8 mouse cellular contexts compared by ENCODE assay signal in the genomic region with DNA sequence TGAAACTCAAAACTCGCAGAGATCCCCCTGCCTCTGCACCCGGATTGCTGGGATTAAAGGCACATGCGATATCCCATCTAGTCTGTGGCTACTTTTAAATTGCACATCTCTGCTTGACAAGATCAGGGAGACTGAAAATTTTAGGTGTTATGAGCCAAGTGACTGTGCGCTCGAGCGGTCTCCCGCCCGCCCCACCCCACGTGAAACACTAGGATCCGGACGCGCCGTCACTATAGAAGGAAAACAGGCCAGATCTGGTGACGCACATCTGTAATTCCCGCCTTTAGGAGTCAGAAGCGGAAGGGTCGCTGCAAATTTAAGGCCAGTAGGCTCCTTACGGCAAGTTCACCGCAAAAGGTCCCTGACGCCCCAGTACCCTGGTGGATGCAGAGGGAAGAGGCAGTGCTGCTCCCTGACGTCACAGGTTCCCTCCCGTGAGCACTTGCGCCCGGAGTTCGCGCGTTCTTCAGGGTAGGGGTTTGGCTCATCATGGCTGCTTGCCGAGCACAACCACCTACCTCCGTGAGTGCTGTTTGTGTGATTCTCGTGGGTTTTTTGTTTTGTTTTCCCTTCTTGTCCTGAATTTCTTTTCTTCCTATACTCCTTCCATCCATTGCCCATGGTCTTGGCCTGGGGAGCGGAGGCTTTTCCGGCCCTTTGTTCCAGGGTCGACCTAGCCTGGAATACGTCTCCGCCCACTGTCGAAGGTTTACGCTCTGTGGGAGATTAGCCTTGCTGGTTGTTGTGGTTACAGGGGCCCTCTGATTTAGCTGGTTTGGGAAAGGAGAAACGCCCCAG. TPM values are rescaled to one million over a fixed set of nuclear protein-coding genes. Genes with fewer than 3 reads are reported as not detected.
A peak's percentile ranks its signal among the peaks of the same experiment; 100 is the strongest.
DNase-seq lines count a peak whose midpoint lies in the region; ATAC-seq and TF ChIP-seq lines count a peak whose summit lies in the region.

A gene (plus strand): TSS at position 268 of the 798 bp plus-strand sequence.

- DNase-seq in brain, embryonic 14.5 days (ENCODE audit: low read depth): peak; percentile 98
- DNase-seq in kidney, postnatal 10 days: peak; percentile 94
- peak; percentile 86 to 89 for DNase-seq in natural killer cell, adult 2 months (ENCODE audit: low spot score in 2 of 2)

- ATAC-seq in heart, embryonic 12.5 days (ENCODE audit: insufficient number of reproducible peaks, low FRiP score): peak; percentile 94
- ATAC-seq in liver, embryonic 12.5 days: peak; percentile 92
- peak; percentile 92 for ATAC-seq in stomach, embryonic 15.5 days (ENCODE audit: insufficient read depth, low FRiP score, low read depth)

- peak within 1 kb of the TSS; percentile 80 for H3K9ac ChIP-seq in heart, embryonic 12.5 days
- H3K9ac ChIP-seq in liver, embryonic 12.5 days: peak within 1 kb of the TSS; percentile 77
- peak within 1 kb of the TSS; percentile 56 for H3K9ac ChIP-seq in stomach, embryonic 15.5 days

- H3K27me3 ChIP-seq in C2C12 (ENCODE audit: control insufficient read depth, insufficient read depth, insufficient read length): no peaks in the 10 kb centered on the region
- no peaks in the 10 kb centered on the region for H3K27me3 ChIP-seq in erythroblast, embryonic 14.5 days (ENCODE audit: control insufficient read depth)
- H3K27me3 ChIP-seq in heart, embryonic 12.5 days (replicated peaks): no peaks in the 10 kb centered on the region
- no peaks in the 10 kb centered on the region for H3K27me3 ChIP-seq in liver, embryonic 12.5 days (replicated peaks)
- H3K27me3 ChIP-seq in stomach, embryonic 15.5 days (replicated peaks): no peaks in the 10 kb centered on the region

- peak; percentile 80; the same call in 1 of the 2 replicates for TF ChIP-seq POLR2A in brain, embryonic 14.5 days (IDR thresholded peaks at IDR 0.05; ENCODE audit: borderline replicate concordance, extremely low read depth, insufficient read depth, insufficient read length, poor library complexity, severe bottlenecking)

- H3K79me2 ChIP-seq in C2C12 (ENCODE audit: control insufficient read depth, insufficient read depth): peaks cover 39% of the 10 kb centered on the region

- H3K4me3 ChIP-seq in C2C12 (ENCODE audit: insufficient read depth, poor library complexity, severe bottlenecking): peak within 1 kb of the TSS; percentile 55
- peak within 1 kb of the TSS; percentile 86 for H3K4me3 ChIP-seq in erythroblast, embryonic 14.5 days (replicated peaks)
- peak within 1 kb of the TSS; percentile 60 for H3K4me3 ChIP-seq in heart, embryonic 12.5 days
- peak within 1 kb of the TSS; percentile 71 for H3K4me3 ChIP-seq in liver, embryonic 12.5 days
- peak within 1 kb of the TSS; percentile 63 for H3K4me3 ChIP-seq in stomach, embryonic 15.5 days (replicated peaks)

- no peaks in the 10 kb centered on the region for H3K9me3 ChIP-seq in erythroblast, embryonic 14.5 days (ENCODE audit: control insufficient read depth, low read length)
- no peaks in the 10 kb centered on the region for H3K9me3 ChIP-seq in heart, embryonic 12.5 days (replicated peaks)
- H3K9me3 ChIP-seq in liver, embryonic 12.5 days (replicated peaks): no peaks in the 10 kb centered on the region
- no peaks in the 10 kb centered on the region for H3K9me3 ChIP-seq in stomach, embryonic 15.5 days

- peak within 1 kb of the TSS; percentile 75 for H3K4me2 ChIP-seq in heart, embryonic 12.5 days
- H3K4me2 ChIP-seq in liver, embryonic 12.5 days: peak within 1 kb of the TSS; percentile 84
- peak within 1 kb of the TSS; percentile 69 for H3K4me2 ChIP-seq in stomach, embryonic 15.5 days

- WGBS in heart, embryonic 12.5 days: 2% methylated on average over 38 of the region's 38 CpGs
- 1% methylated on average over 38 of the region's 38 CpGs for WGBS in liver, embryonic 12.5 days (ENCODE audit: insufficient replicate concordance)
- 2% methylated on average over 38 of the region's 38 CpGs for WGBS in stomach, embryonic 15.5 days

- TF ChIP-seq CTCF in C2C12 (IDR thresholded peaks at IDR 0.05; ENCODE audit: control insufficient read depth, insufficient read depth, insufficient read length): no peak
- TF ChIP-seq CTCF in brain, embryonic 14.5 days (IDR thresholded peaks at IDR 0.05; ENCODE audit: borderline replicate concordance, extremely low read depth, insufficient read depth, insufficient read length): peak; percentile 79

- H3K79me3 ChIP-seq in C2C12 (ENCODE audit: low read depth): peaks cover 15% of the 10 kb centered on the region

- peak within 1 kb of the TSS; percentile 79 for H3ac ChIP-seq in C2C12 (ENCODE audit: control insufficient read depth, insufficient read length, low read depth)

- H3K4me1 ChIP-seq in erythroblast, embryonic 14.5 days (ENCODE audit: control insufficient read depth): peaks cover 67% of the 10 kb centered on the region
- H3K4me1 ChIP-seq in heart, embryonic 12.5 days (replicated peaks): peaks cover 13% of the 10 kb centered on the region
- H3K4me1 ChIP-seq in liver, embryonic 12.5 days: peaks cover 56% of the 10 kb centered on the region
- H3K4me1 ChIP-seq in stomach, embryonic 15.5 days: peaks cover 10% of the 10 kb centered on the region

- H3K27ac ChIP-seq in heart, embryonic 12.5 days (ENCODE audit: poor library complexity, severe bottlenecking): peak within 1 kb of the TSS; percentile 80
- H3K27ac ChIP-seq in liver, embryonic 12.5 days: peak within 1 kb of the TSS; percentile 91
- H3K27ac ChIP-seq in stomach, embryonic 15.5 days: peak within 1 kb of the TSS; percentile 95

- peaks cover 3% of the 10 kb centered on the region for H3K36me3 ChIP-seq in C2C12 (ENCODE audit: control insufficient read depth, insufficient read depth)
- H3K36me3 ChIP-seq in erythroblast, embryonic 14.5 days (ENCODE audit: control insufficient read depth): peaks cover 7% of the 10 kb centered on the region
- peaks cover under 1% of the 10 kb centered on the region for H3K36me3 ChIP-seq in heart, embryonic 12.5 days
- peaks cover 2% of the 10 kb centered on the region; the same call in 1 of the 2 replicates for H3K36me3 ChIP-seq in liver, embryonic 12.5 days
- no peaks in the 10 kb centered on the region for H3K36me3 ChIP-seq in stomach, embryonic 15.5 days

TF ChIP-seq in C2C12, 6 proteins besides CTCF, POLR2A, EP300 and RAD21:
- peak; percentile 79 for TF ChIP-seq MAX (IDR thresholded peaks at IDR 0.05)
- no peak for TF ChIP-seq MYOD1 (IDR thresholded peaks at IDR 0.05; ENCODE audit: control insufficient read depth, insufficient read length, low read depth)

RNA-seq across cellular contexts. Expression of the gene that starts here (rescaled TPM):
- 35.0 TPM for polyA plus RNA-seq in C2C12 (2012; fragmentation: generic; extraction: Trizol)
- 115 and 170 TPM in 2 replicates for polyA plus RNA-seq in brain, embryonic 14.5 days (2012; rRNA removed)
- polyA plus RNA-seq in erythroblast, embryonic 14.5 days (2012): 13.5 and 27.1 TPM in 2 replicates
- 60.8 and 62.7 TPM in 2 replicates for polyA plus RNA-seq in heart, embryonic 12.5 days (2016; fragmentation: Nextera tagmentation; extraction: Ambion mirVana)
- polyA plus RNA-seq in liver, embryonic 12.5 days (2016; fragmentation: Nextera tagmentation; extraction: Ambion mirVana): 31.4 and 34.2 TPM in 2 replicates
- 40.3 and 45.5 TPM in 2 replicates for polyA plus RNA-seq in stomach, embryonic 15.5 days (2015; fragmentation: Nextera tagmentation; extraction: Ambion mirVana)

Comparison
In these comparisons a context has a peak if more than half of its experiments do, and no peak if none do; other contexts are left out.
1. Peak in every context shown above with its lines: DNase-seq, ATAC-seq, H3K4me3 ChIP-seq and H3K27ac ChIP-seq.